Mouse (Mus musculus) right cerebral cortex, postnatal 10 days (tissue): ENCODE measurements at regions not wholly inside any gene's neighbourhood (a gene's known extent, or its start where the extent isn't known, plus 50 kb on each side); places are given as distances from the start of the nearest gene placed in this dataset.
"Not testable (repeated sequence)": the region's sequence is repeated elsewhere in the genome, so short reads cannot be mapped to it uniquely, and the experiment has no call there.

Experiments used
- DNase-seq, 2 experiments: peaks; one replicate each; pipeline ENCODE4 v3.0.0; 2021; ENCODE audit warnings: low spot score in 2 of 2

GRCm38 (mm10) chr17:13584394-13584793, 175.9 kb upstream of the Afdn start:
- DNase-seq = no peak

DNA sequence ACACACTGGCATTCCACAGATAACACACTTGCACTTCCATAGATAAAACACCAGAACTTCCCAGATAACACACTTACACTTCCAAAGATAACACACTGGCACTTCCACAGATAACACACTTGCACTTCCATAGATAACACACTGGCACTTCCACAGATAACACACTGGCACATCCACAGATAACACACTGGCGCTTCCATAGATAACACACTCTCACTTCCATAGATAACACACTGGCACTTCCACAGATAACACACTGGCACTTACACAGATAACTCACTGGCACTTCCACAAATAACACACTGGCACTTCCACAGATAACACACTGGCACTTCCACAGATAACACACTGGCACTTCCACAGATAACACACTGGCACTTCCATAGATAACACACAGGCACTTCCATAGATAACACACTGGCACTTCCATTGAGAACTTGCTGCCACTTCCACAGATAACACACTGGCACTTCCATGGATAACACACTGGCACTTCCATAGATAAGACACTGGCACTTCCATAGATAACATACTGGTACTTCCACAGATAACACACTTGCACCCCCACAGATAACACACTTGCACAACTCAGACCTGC, 170.0 kb upstream of the Afdn start:
- DNase-seq = not testable (repeated sequence)
